Mouse (Mus musculus): ENCODE results near the gene Olfr1440. TPM values are rescaled to one million over a fixed set of nuclear protein-coding genes. Genes with fewer than 3 reads are reported as not detected.
A peak's percentile ranks its signal among the peaks of the same experiment; 100 is the strongest.

The Olfr1440 gene
- polyA plus RNA-seq, 1 experiment from 2014 or later: not detected

DNA sequence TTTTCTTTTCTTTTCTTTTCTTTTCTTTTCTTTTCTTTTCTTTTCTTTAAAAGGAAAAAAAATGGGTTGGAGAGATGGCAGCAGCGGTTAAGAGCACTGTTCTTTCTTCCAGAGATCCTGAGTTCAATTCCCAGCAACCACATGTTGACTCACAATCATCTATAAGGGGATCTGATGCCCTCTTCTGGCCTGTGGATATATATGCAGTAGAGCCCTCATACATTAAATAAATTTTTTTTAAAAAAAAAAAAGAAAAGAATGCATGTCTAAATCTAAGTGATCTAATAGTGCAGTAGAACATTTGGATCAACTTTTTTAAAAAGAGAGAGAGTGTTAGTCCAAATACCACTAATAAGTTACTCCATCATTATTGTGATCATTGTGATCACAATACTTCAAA lies 34.6 kb downstream of the Olfr1440 start:
- Histone ChIP-seq H3K4me3 (replicated peaks; ENCODE audit: low read depth, low read length) (no peak overlapping the region), H3K36me3 (ENCODE audit: insufficient read depth, low read length) (no peaks in the 10 kb centered on the region), H3K9ac (ENCODE audit: low read depth, low read length) (no peak overlapping the region), H3K4me2 (ENCODE audit: low read length) (no peak overlapping the region), H3K27ac (no peak overlapping the region), H3K27me3 (ENCODE audit: insufficient read depth, low read length) (no peaks in the 10 kb centered on the region), H3K4me1 (replicated peaks; ENCODE audit: insufficient read depth, low read length) (no peaks in the 10 kb centered on the region), H3K9me3 (replicated peaks; ENCODE audit: low read length) (no peaks in the 10 kb centered on the region)
- no peak for DNase-seq (ENCODE audit: low spot score)
- 76% methylated on average over 1 of the region's 1 CpGs for WGBS
- ATAC-seq (replicated peaks; ENCODE audit: low FRiP score, low read depth): no peak
- TF ChIP-seq CTCF (IDR thresholded peaks at IDR 0.05; ENCODE audit: low read depth): no peak

- Histone ChIP-seq H3K9ac (ENCODE audit: low read depth, low read length) (no peak overlapping the region), H3K4me2 (ENCODE audit: low read length) (no peak overlapping the region), H3K4me1 (replicated peaks; ENCODE audit: insufficient read depth, low read length) (no peaks in the 10 kb centered on the region), H3K36me3 (ENCODE audit: insufficient read depth, low read length) (no peaks in the 10 kb centered on the region), H3K27ac (no peak overlapping the region), H3K4me3 (replicated peaks; ENCODE audit: low read depth, low read length) (no peak overlapping the region), H3K9me3 (replicated peaks; ENCODE audit: low read length) (no peaks in the 10 kb centered on the region), H3K27me3 (ENCODE audit: insufficient read depth, low read length) (no peaks in the 10 kb centered on the region)
- 82% methylated on average over 5 of the region's 5 CpGs for WGBS
- TF ChIP-seq CTCF (IDR thresholded peaks at IDR 0.05; ENCODE audit: low read depth): no peak
- no peak for DNase-seq (ENCODE audit: low spot score)
- no peak for ATAC-seq (replicated peaks; ENCODE audit: low FRiP score, low read depth)
Measured at GRCm38 (mm10) chr19:12427101-12427500, 40.0 kb downstream of the Olfr1440 start.

- Histone ChIP-seq H3K36me3 (ENCODE audit: insufficient read depth, low read length) (no peaks in the 10 kb centered on the region), H3K4me2 (ENCODE audit: low read length) (no peak within 1 kb of the TSS), H3K9ac (ENCODE audit: low read depth, low read length) (no peak within 1 kb of the TSS), H3K27ac (no peak within 1 kb of the TSS), H3K4me3 (replicated peaks; ENCODE audit: low read depth, low read length) (no peak within 1 kb of the TSS), H3K9me3 (replicated peaks; ENCODE audit: low read length) (no peaks in the 10 kb centered on the region), H3K27me3 (ENCODE audit: insufficient read depth, low read length) (no peaks in the 10 kb centered on the region), H3K4me1 (replicated peaks; ENCODE audit: insufficient read depth, low read length) (no peaks in the 10 kb centered on the region)
- WGBS: 89% methylated on average over 6 of the region's 6 CpGs
- no peak for TF ChIP-seq CTCF (IDR thresholded peaks at IDR 0.05; ENCODE audit: low read depth)
- ATAC-seq (replicated peaks; ENCODE audit: low FRiP score, low read depth) (no peak), DNase-seq (ENCODE audit: low spot score) (no peak)
Measured at GRCm38 (mm10) chr19:12427605-12428004, 40.5 kb downstream of the Olfr1440 start, which contains the start of gene Pfpl. TSS of gene Pfpl (plus strand) at chr19:12427905.

DNA sequence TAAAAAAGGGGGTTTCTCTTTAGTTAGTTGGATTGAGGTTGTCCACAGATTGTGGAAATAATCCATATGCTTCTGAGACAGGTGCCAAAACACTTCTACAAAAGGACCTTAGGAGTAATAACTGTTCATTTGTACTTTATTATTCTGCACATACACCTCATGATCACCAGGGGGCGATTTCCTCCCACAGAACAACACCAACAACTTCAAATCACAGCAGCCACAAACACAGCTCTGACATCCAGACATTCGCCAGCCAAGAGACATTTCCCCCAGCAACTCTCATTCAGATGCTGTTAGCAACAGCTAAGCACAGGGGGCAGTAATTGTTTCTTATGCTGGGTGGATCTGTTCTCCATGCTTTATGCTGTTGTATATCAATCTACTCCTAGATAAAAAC lies 46.0 kb downstream of the Olfr1440 start:
- peak; percentile 81 for TF ChIP-seq CTCF (IDR thresholded peaks at IDR 0.05; ENCODE audit: low read depth)
- Histone ChIP-seq H3K9me3 (replicated peaks; ENCODE audit: low read length) (no peaks in the 10 kb centered on the region), H3K4me1 (replicated peaks; ENCODE audit: insufficient read depth, low read length) (no peaks in the 10 kb centered on the region), H3K27me3 (ENCODE audit: insufficient read depth, low read length) (no peaks in the 10 kb centered on the region), H3K9ac (ENCODE audit: low read depth, low read length) (no peak overlapping the region), H3K27ac (no peak overlapping the region), H3K4me3 (replicated peaks; ENCODE audit: low read depth, low read length) (no peak overlapping the region), H3K4me2 (ENCODE audit: low read length) (no peak overlapping the region), H3K36me3 (ENCODE audit: insufficient read depth, low read length) (no peaks in the 10 kb centered on the region)
- ATAC-seq (replicated peaks; ENCODE audit: low FRiP score, low read depth) (no peak), DNase-seq (ENCODE audit: low spot score) (peak; percentile 69)
- 6% methylated on average over 2 of the region's 2 CpGs for WGBS

GRCm38 (mm10) chr19:12435011-12435416 lies 47.9 kb downstream of the Olfr1440 start:
- DNase-seq (ENCODE audit: low spot score) (no peak), ATAC-seq (replicated peaks; ENCODE audit: low FRiP score, low read depth) (no peak)
- H3K4me3 ChIP-seq (replicated peaks; ENCODE audit: low read depth, low read length): no peak overlapping the region
- no peaks in the 10 kb centered on the region for H3K27me3 ChIP-seq (ENCODE audit: insufficient read depth, low read length)
- H3K9ac ChIP-seq (ENCODE audit: low read depth, low read length): no peak overlapping the region
- H3K9me3 ChIP-seq (replicated peaks; ENCODE audit: low read length): no peaks in the 10 kb centered on the region
- no peaks in the 10 kb centered on the region for H3K4me1 ChIP-seq (replicated peaks; ENCODE audit: insufficient read depth, low read length)
- H3K4me2 ChIP-seq (ENCODE audit: low read length): no peak overlapping the region
- no peaks in the 10 kb centered on the region for H3K36me3 ChIP-seq (ENCODE audit: insufficient read depth, low read length)
- 81% methylated on average over 4 of the region's 4 CpGs for WGBS
- no peak overlapping the region for H3K27ac ChIP-seq
- TF ChIP-seq CTCF (IDR thresholded peaks at IDR 0.05; ENCODE audit: low read depth): no peak

GRCm38 (mm10) chr19:12435750-12436524 lies 48.9 kb downstream of the Olfr1440 start:
- no peak for DNase-seq (ENCODE audit: low spot score)
- H3K27ac ChIP-seq: no peak overlapping the region
- TF ChIP-seq CTCF (IDR thresholded peaks at IDR 0.05; ENCODE audit: low read depth): no peak
- H3K4me3 ChIP-seq (replicated peaks; ENCODE audit: low read depth, low read length): no peak overlapping the region
- no peak for ATAC-seq (replicated peaks; ENCODE audit: low FRiP score, low read depth)
- no peak overlapping the region for H3K4me2 ChIP-seq (ENCODE audit: low read length)
- no peaks in the 10 kb centered on the region for H3K27me3 ChIP-seq (ENCODE audit: insufficient read depth, low read length)
- no peaks in the 10 kb centered on the region for H3K36me3 ChIP-seq (ENCODE audit: insufficient read depth, low read length)
- WGBS: 79% methylated on average over 4 of the region's 4 CpGs
- H3K9ac ChIP-seq (ENCODE audit: low read depth, low read length): no peak overlapping the region
- no peaks in the 10 kb centered on the region for H3K9me3 ChIP-seq (replicated peaks; ENCODE audit: low read length)
- no peaks in the 10 kb centered on the region for H3K4me1 ChIP-seq (replicated peaks; ENCODE audit: insufficient read depth, low read length)
